Mouse (Mus musculus) lung, postnatal 36 days (tissue): Measurements from ENCODE around the gene Srgap2.

Source experiments
- DNase-seq: peaks from one replicate; pipeline ENCODE4 v3.0.0; 2022; ENCODE audit warnings: mixed read lengths

Gene Srgap2

DNA sequence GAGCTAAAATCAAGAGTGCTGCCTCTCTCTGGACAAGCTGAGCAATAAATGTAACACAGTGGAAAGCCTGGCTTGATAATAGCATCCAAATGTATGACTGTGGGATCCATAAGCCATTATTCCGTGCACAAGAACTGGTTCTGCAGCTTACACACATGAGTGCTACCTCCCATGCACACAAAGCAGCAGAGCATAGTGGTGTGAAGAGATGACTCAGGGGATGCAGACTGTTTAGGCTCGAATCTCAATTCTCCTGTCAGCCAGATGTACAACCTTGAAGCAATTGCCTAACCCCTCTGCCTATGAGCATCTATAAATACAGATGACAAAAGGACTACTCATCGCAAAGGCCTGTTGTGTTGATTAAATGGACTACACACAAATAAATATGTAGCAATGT lies 126.3 kb downstream of the Srgap2 start:
- no peak for DNase-seq

DNA sequence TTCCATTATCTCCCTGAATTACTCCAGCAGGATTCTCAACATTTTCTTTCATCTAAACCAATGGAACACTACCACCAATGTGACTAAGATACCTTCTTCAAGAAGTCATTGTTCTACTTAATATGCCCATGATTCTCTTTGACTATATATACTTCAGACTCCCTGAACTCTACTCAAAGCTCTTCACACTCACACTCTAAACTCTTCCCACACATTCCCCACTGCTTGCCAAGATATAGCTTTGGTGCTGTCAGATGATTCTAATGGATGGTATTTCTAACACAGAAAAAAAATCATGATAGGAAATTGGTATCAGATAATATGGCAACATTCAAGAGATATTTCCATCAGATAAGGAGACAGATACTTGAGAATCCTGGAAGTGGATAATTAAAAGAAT lies 129.0 kb downstream of the Srgap2 start:
- no peak for DNase-seq

DNA sequence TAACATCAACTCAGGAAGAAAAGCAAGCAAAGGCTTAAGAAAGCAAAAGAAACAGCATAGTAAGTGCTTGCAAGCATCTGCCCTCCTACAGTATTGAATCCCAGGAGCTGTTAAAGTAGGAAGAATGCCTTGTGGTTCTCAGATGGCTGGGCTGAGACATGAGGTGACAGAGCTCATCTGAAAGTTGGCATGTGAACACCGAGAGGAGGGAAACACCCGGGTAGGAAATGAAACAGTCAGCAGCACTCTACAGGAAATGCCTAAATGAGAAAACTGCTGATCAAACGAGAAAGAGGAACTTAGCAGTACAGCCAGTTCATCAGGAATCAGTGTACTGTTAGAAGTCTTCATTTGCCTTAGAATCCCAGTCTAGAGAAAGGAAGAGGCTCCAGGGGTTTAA lies 142.7 kb downstream of the Srgap2 start:
- DNase-seq = peak; percentile 39

DNA sequence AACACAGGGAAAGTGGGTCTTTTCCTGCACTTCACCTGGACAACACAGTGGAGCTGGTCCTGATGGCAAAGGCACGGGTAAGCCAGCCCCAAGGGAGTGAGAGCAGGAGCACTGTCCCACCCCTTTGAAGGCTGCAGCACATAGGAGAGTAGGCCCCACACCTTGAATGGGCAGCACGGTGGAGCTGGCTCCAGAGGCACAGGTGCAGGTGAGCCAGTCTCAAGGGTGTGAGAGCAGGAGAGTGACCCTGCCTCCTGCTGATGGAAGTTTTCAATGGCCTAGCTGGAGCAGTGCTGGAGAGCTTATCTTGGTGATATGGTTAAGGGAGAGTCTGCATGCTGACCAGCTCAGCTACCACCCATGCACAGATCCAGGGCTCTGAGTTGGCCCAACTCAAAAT lies 145.0 kb downstream of the Srgap2 start:
- DNase-seq = no peak

DNA sequence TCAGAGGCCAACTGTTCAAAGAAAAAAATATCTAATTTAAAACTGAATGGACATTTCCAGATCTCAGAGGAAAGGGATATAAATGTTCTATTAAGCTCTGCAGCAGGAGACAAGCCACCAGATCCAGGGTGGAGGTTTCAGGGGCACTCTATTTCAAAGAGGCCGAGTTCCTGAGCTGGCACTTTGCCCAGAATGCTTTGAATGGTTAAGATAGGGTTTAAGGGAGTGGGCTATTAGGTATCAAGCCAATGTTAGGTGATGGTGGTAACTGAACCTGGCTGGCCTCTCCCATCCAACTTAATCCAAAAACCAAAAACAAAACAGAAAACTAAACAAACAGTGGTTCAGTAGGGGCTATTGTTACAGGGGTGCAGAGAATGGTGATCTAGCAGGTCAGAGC lies 146.9 kb downstream of the Srgap2 start:
- no peak for DNase-seq

DNA sequence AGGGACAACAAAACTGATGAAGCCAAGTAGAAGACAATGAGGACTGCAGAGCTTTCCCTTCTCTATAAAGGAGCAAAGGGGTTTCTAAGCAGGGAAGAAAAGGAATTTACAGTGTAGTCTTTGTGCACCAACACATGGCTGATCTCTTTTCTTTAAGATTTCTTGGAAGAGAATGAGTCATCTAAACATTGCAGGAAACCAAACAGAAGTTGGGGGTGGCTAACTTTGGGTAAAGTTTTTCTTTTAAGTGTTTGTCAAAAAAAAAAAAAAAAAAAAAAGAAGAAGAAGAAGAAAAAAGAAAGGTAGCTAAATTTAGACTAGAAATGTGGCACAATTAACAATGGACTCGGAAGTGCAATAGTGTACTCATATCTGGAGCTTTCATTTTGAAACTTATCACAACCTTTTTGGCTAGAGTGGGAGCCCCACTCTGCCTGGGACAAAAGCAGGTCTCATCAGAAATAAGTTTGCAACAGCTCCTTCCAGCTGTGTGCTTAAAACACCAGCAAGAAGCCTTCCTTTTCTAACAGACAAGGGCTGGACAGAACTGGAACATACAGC lies 148.2 kb downstream of the Srgap2 start:
- DNase-seq = no peak

DNA sequence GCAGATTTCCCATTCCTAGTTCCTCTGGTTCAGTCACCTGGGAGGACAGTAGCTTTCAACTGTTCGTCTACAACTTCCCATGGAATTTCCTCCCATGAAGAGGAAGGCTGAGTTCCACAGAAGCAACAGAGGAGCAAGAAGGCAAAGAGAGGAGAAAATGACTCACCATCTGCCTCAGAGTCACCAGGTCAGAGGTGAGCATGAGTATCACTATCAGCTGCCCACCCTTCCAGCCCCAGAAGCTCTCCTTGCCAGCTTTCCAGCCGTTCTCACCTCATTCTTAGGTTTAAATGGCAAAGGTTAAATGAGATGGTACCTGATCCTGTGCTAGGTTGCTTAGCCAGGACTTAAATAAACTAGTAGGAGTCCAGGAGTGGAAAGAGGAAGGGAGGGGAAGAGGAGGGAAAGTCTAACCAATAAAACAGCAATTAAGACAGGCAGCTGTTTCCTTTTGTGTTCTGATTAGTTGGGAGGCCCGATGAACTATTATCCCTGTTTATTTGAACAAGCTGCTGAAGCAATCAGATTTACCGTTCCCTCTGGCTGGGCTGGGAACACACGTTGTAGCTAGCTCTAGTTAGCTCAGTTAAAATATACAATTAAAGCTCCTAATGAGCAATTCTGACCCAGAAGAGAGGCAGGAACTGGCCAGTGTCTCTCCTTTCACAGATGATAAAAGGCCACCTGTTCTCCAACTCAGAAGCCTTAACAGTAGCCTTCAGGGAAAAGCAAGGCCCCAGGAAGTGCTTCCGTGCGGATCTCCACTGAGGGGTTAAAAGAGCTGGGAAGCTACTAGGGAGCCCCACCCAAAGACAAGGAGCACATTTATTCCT lies 148.9 kb downstream of the Srgap2 start:
- DNase-seq = no peak

DNA sequence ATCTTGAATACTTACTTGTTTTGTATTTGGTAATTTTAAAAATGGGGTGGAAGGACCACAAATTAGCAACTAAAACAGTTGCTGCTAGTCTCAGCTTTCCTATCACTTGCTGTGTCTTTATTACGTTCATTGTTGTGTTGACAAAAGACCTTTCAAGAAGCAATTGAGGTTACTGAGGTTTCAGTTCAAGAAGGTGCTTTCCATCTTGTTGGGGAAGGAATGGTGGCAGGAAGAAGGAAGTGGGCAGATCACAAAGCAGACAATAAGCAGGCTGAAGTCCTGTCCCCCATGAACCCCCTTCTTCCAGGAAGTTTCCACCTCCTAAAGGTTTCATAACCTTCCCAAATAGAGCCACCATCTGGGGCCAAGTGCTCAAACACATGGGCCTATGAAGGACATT lies 161.3 kb downstream of the Srgap2 start:
- no peak for DNase-seq

DNA sequence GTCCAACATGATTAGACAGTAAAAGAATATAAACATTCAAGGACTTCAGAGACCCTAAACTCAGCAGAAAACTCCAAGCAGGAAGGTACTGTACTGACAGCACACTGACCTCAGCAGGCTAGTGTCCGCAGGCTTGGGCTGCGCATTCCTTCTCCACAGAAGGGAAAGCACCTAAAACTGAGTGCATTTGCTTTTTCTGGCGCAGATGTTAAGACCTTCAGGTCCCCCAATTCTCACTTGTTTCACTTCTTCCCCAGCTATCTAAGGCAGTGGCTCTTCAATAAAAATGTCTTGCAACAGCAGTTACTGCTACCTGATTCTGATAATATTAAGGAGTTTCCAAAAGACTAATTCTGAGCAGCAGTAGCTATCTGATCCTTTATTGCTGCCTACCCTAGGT lies 162.7 kb downstream of the Srgap2 start:
- DNase-seq = no peak

DNA sequence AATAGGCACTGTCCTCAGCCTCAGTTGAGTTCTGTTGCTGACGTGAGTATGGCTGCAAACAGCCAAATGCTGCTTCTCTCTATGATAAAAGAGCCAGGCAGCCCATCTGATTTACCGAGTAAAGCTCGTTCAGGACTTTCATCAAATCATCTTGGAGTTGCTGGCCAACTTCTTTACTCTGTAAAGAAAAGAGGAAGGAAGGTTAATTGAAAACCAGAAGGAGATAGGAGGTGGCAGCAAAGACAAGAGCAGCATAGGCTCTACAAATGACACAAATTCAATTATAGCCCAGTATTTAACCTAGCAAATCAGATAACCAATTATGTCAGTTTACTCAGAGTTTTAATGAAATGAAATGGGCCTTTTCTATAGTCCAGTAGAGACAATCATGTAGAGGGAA lies 163.3 kb downstream of the Srgap2 start:
- no peak for DNase-seq

DNA sequence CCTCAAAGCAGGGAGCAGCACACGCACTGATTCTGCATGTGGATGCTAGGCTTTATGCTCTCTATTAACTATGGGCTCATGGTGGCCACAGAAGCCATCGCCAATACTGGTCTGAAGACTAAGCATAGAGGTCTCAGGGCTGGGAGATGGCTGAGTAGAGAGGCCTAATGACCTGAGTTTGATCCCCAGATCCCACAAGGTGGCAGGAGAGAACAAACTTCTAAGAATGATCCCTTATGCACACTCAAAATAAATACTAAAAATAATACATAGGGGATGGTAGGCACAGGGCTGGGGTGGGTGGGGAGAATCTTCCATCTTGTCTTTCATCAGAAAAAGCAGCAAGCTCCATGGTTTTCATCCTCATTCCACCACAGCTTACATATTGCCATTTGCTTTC lies 165.1 kb downstream of the Srgap2 start:
- peak; percentile 46 for DNase-seq

DNA sequence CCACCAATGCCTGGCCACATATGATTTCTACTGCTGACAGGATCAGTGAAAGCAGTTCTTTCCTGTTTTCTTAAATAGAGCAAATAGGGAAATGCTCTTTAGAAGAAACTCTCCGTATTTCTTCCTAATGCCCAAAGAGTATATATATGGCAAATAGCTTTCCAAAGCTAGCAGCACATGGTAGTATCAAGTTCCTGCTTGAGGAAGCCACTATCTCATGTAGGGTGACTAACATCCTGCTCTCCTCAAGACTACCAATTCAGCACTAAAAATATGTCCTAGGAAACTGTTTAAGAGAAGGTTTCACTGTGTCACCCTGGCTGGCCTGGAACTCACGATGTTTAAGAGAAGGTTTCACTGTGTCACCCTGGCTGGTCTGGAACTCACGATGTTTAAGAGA lies 166.4 kb downstream of the Srgap2 start:
- no peak for DNase-seq

DNA sequence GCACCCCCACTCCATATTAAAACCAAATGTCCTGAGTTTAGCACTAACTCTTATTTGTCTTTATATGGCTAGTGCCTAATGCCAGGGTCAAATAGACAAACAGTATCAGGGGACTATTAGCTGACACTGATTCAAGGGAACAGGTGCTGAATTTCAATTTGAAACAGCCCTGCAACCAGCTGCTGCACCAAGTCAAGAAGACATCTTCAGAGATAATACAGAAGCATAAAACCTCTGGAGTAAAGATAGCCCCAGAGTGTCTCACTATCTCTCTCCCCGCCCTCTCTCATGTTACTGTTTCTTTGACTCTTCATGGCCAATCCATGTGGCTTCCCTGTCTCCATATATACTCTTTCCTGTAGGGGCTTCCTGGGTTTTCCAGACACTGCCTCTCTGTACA lies 167.5 kb downstream of the Srgap2 start:
- no peak for DNase-seq

DNA sequence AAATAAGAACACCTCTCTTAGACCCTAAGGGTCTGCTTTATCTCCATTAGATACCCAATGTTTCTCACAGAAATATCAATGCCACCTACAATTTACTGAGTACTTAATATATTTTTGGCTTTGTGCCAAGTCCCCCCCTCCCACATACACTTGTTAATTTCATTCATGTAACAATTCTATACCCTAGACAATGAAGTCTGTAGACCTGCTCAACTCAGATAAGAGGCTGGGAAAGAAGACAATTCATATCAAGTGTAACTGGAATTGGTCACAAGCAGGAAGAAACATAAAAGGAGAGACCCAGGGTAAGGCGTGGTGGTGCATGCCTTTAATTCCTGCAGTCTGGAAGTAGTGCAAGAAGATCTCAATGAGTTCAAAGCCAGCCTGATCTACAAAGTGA lies 169.9 kb downstream of the Srgap2 start:
- no peak for DNase-seq

DNA sequence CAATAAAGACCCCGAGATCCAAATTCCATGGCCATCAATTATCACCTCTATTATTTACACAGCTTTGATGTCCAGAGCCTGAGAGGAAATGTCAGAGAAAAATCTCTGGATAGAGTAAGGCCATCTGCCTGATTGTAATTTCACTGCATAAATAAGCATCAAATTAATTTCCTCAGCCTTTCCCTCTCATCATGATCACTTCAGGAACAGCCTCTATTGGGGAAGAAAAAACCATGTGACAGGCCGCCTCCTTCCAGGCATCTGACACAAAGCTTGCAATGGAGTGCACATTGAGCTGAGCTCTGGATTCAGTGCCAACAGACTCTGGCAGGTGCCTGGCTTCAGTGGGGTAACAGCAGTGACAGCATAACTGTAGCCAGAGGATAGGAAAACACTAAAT lies 175.7 kb downstream of the Srgap2 start:
- DNase-seq = no peak

DNA sequence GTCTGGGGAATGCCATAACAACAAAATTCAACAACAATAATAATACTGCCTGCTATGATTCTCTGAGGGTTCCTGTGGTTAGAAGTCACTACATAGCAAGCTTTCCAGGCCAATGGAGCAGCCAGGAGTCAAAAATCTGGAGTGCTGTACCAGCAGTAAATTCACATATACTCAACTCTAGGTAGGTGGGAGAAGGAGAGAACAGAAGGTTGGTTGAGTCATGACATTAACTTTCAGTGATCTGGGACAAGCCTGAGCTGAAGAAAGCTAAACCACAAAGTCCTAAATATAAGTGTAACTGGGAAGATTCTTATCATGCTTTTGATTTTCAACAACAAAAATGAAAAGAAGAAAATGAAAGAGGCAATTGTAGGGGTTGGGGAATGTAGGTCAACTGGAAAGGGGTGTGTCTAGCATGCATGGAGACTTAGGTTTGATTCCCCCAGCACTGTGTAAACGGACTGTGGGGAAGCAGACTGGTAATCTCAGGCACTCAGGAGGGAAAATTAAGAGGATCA lies 177.1 kb downstream of the Srgap2 start:
- DNase-seq = no peak

DNA sequence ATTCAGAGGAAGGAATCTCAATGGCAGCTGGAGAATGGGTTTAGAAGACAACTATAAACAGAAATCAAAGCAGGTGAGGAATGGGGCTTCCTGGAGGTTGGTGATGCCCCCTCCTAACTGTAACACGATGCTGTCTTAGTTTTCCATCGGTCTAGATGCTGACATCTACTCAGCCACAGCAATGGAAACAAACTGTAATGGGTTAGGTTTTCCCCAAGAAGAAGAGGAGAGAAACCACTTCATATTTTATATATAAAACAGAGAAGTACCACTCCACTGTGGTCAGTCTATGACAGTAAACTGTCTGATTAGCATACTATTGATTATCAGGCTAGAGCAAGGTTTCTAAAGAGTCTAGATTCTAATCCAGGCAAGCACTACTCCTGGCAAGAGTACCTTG lies 179.4 kb downstream of the Srgap2 start:
- no peak for DNase-seq

DNA sequence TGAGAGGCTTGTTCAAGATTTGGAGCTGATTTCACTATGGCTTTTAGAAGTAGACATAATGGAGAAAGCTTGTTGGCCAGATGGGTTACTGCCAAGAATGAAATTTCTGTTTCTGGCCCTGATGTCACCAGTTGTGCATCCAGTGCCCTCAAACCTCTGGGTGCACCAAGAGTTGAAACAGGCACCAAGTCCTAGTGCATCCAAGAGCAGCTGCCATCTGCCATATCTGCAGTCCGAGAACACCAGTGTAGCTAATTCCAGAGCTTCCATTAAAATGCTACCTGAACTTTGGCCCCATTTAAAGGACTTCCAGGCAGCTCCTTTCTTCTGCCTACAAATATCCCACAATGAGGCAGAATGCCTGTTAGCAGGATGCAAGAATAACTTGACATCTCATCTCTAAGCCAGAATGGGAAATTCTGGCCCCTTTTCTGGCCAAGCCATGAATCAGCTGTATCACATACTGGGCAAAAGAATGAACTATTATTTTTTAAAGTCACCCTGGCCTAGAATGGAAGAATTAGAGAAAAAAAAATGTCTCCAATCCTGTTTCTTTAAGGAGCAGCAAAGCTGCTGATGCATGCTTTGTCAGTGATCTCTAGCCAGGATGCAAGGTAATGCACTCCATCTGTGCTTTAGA lies 180.1 kb downstream of the Srgap2 start:
- no peak for DNase-seq

DNA sequence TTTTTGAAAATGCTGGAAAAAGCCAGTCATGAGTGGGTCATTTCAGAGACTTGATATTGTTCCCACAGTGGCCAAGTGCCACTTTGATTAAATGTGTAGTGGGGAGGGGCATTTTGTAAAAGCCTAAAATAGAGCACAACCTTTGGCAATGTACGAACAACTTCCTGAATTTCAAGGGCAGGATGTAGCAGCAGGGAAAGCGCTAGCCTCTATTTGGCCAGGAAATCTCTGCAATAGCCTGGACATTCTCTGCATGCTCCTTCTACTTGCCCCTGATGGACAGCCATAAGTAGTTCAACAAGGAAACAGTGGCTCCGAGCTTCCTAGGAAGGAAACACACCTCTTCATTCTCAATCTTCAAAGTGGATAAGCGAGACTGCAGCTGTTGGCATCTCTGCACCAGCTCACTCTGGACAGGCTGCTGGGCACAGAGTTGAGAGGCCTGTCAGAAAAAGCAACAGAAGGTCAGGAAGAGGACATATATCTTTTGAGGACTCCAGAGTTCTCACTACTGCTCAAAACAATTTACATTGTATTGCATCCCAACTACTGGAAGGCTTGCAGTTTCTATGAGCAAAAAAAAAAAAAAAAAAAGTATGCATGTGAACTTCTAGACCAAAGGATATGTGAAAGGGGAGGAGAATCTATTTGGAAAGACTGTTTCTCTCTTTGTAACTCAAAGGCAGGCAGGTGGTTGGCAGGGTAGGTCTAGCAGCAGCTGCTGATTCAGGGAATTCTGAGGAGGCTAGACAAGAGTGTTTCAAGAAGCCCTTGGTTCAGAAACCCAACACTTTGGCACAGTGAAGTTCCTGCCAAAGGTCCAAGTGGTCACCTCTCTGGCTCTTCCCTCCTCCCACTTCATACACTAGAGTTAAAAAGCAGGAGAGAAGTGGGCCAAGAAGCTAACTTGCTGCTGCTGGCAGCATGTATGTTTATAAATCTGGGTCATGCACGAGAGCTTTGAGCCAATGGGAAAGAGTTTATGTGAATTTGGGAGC lies 181.4 kb downstream of the Srgap2 start:
- DNase-seq = peak; percentile 73

DNA sequence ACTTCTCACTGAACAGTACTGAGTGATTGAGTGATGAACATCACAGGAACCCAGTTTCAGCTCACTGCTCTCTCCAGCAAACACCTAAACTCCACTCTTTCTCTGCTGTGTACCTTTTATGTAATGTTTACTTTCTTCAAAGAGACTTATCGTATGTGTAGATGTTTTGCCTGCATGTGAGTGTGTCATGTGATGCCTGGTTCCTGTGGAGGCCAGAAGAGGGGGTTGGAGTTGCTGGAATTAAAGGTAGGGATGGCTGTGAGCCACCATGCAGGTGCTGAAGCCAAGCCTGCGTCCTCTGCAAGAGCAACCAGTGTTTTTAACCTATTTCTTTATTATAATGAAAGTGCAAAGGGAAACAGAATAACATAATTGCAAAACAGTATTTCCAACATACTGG lies 182.5 kb downstream of the Srgap2 start:
- peak; percentile 24 for DNase-seq

DNA sequence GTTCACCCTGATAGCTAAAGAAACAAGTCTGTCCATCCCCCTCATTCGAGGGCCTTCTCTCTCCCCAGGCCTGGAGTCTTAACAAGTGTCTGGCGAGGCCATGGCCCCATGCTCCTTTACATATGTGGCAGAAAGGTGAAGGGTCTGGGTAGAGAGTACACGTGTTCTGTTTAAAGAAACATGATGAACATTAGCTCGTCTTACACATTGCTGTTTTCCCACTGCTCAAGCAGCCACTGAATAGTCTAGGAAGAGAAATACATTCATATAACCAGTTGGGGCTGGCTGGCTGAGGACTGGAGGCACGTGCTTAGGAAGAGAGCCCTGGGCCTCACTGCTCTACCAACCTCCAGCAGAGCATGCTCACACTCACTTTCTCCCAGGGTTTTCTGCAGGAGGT lies 191.1 kb downstream of the Srgap2 start:
- DNase-seq = no peak

DNA sequence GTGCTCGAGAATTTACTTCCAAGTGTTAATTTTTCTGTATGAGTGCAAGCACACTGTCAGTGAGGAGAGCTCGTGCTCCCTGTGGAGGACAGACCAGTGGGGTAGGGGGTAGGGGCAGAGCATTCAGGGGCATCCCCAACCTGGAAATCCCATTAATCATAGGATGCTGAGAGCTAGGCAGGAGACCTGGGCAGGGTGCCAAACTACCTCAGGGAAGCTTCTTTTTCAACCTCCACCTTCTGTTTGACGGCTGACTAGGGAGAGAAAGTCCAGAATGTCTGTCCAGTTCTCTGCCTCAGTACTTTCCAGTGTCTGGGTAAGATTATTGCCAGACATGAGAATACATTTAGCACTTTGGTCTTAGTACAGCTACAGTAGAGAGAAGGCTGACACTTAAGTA lies 191.5 kb downstream of the Srgap2 start:
- no peak for DNase-seq

DNA sequence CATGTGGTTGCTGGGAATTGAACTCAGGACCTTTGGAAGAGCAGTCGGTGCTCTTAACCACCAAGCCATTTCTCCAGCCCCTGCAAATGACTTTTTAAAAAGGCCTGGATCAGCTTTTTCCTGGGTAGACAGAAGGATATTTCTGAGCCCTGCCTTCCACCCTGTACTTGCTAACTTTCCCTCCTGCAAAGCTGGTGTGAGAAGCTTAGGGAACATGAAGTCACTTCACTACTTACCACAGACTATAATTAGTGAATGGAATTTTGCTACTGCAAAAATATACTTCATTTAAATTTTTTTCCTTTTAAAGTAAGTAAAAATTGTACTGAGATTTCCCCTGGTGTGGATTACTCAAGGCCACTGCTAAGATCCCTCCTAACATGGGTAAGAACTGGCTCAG lies 196.0 kb downstream of the Srgap2 start:
- DNase-seq = no peak
